Mouse (Mus musculus) frontal cortex, adult 2 months (tissue): ENCODE measurements around the gene Prl7a2. TPM values are rescaled to one million over a fixed set of nuclear protein-coding genes. Genes with fewer than 3 reads are reported as not detected.

Source experiments
- DNase-seq, 2 experiments: peaks; one replicate each; pipeline ENCODE4 v3.0.0; 2022; ENCODE audit warnings: low spot score in 1 of 2; ENCODE audit errors: extremely low spot score in 1 of 2
- polyA plus RNA-seq: library from polyadenylated mRNA; depleted of rRNA; stranded (reverse); fragments of >200 nt; gene quantifications from 2 replicates; pipeline ENCODE4 v1.2.3, GENCODE M21; 2012; rRNA removed

Prl7a2 gene
- 1.1 and 3.6 TPM in 2 replicates for polyA plus RNA-seq

GRCm38 (mm10) chr13:27667936-27668335 lies at the start of gene Prl7a2:
Gene Prl7a2, minus strand, starts transcription at chr13:27668036.
- no peak for DNase-seq

GRCm38 (mm10) chr13:27716636-27717035 lies 48.8 kb upstream of the Prl7a2 start, which contains the start of gene Prl7d1:
Gene Prl7d1, minus strand, starts transcription at chr13:27716736.
- no peak for DNase-seq

GRCm38 (mm10) chr13:27706521-27706920 lies 38.7 kb upstream of the Prl7a2 start:
- no peak for DNase-seq

GRCm38 (mm10) chr13:27660747-27661146 lies 7.1 kb downstream of the Prl7a2 start:
- DNase-seq, result no peak

GRCm38 (mm10) chr13:27642393-27642792 lies 25.4 kb downstream of the Prl7a2 start, which contains the start of gene Prl7a1:
Gene Prl7a1, minus strand, starts transcription at chr13:27642493.
- no peak for DNase-seq

GRCm38 (mm10) chr13:27610482-27610881 lies 57.4 kb downstream of the Prl7a2 start, which contains the start of gene Prl7b1:
Gene Prl7b1, minus strand, starts transcription at chr13:27610582.
- DNase-seq, result no peak

Other genes starting within 250 kb of the Prl7a2 start
- gene Prl8a6, start 229.3 kb downstream of the Prl7a2 start, polyA plus RNA-seq, result 0.17 TPM in 1 of 2 replicates, not detected in the other
- gene Prl8a8, start 154.8 kb downstream of the Prl7a2 start, polyA plus RNA-seq, result 0.12 and 0.59 TPM in 2 replicates
- gene Prl8a9, start 103.4 kb downstream of the Prl7a2 start, polyA plus RNA-seq, result 2.8 and 6.9 TPM in 2 replicates
- gene Prl8a1, start 85.9 kb downstream of the Prl7a2 start, polyA plus RNA-seq, result 0.25 TPM in 1 of 2 replicates, not detected in the other
- gene Prl7b1, start 57.5 kb downstream of the Prl7a2 start, polyA plus RNA-seq, result 0.36 and 0.46 TPM in 2 replicates
- 1.7 and 6.3 TPM in 2 replicates for gene Prl7a1, start 25.5 kb downstream of the Prl7a2 start, polyA plus RNA-seq
- gene Prl7d1, start 48.7 kb upstream of the Prl7a2 start, polyA plus RNA-seq, result 2.5 and 7.0 TPM in 2 replicates
- gene Prl7c1, start 112.8 kb upstream of the Prl7a2 start, polyA plus RNA-seq, result 0.26 and 0.50 TPM in 2 replicates
- 2.7 and 7.9 TPM in 2 replicates for gene Prl2a1, start 133.6 kb upstream of the Prl7a2 start, polyA plus RNA-seq
- gene Prl2c1, start 181.3 kb upstream of the Prl7a2 start, polyA plus RNA-seq, result 0.69 TPM in 1 of 2 replicates, not detected in the other